Mouse (Mus musculus): Measurements from ENCODE around the gene Cdhr5. TPM values are rescaled to one million over a fixed set of nuclear protein-coding genes. Genes with fewer than 3 reads are reported as not detected.

The Cdhr5 gene
- not detected for polyA plus RNA-seq (2017; shearing (Covaris generic))

DNA sequence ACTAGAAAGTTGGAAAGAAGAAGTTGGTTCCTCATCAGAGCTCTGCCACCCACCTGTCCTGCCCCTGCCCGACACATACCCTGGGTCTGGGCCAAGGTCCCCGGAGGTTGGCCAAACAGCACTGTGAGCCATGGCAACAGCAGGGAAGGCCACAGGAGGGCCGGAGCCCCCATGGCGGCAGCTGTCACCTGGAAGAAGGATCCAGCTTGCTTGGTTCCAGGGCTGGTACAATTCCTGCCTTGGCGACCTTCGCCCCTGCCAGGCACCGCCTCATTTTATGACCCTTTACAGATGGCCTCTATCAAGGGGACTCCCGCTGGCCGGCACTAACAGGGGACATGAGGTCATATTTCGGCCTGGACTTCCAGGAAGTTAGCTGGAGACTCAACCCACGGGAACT is at the start of gene Cdhr5:
TSS of gene Cdhr5 (minus strand) at position 241 of the 400 bp plus-strand sequence.

DNA sequence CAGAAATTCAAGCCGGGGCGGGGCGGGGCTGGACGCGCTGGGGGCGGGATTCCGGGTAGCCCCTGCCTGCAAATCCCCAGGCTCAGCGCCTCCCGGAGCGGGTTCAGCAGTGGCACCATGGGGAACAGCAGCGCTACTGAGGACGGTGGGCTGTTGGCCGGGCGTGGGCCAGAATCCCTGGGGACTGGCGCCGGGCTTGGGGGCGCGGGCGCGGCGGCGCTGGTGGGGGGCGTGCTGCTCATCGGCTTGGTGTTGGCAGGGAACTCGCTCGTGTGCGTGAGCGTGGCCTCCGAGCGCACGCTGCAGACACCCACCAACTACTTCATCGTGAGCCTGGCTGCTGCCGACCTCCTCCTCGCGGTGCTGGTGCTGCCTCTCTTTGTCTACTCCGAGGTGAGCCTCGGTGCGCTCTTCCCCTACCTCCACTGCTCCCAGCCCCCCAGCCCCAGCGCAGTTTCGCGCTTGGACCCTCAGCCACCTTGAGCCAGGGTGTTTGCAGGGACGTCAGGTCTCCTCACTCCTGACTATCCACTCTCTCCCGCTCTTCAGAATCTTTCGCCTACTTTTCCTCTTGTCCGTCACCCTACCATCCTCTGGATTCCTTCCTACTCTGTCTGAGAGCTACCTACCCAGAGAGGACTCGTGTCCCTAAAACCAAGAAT is 15.5 kb upstream of the Cdhr5 start, which contains the start of gene Drd4:
TSS of gene Drd4 (plus strand) at position 86 of the 662 bp plus-strand sequence.

DNA sequence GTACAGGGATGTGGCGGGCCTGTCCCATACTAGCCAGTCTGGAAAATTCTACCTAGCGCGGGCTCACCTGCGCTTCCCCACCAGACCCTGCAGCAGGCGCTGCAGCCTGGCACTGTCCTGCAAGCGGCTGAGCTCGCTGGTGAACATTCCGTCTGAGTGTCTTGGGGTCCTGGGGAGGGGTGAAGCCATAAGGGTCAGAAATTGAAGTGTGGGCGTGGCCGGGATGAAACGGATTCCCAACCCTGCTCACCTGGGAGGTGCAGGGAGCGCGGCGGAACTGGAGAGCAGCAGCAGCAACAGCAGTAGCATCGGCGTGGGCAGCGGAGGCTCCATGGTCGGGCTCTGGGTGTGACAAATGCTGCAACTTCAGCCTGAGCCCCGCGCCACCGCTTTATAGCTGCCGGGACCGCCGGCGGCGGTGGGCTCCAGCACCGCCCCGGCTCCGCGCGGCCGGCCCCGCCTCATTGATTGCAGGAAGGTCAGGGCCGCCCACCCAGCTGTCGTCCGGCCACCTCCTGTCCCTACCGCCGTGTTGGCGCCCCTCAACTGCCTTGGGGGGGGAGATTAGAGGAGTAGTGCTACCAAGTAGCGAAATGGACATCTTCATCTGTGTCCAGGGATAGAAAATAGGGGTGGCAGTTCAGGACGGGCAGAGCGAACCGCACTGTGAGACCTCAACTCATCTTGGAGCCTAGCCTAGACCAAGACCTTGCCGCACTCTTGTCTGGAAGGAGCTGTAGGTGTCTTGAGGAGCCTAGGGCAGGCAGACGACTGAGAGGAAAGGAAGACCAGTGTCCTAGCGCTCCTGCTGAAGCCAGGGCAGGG is 2.4 kb upstream of the Cdhr5 start, which contains the start of gene Sct:
TSS of gene Sct (minus strand) at position 368 of the 825 bp plus-strand sequence.

DNA sequence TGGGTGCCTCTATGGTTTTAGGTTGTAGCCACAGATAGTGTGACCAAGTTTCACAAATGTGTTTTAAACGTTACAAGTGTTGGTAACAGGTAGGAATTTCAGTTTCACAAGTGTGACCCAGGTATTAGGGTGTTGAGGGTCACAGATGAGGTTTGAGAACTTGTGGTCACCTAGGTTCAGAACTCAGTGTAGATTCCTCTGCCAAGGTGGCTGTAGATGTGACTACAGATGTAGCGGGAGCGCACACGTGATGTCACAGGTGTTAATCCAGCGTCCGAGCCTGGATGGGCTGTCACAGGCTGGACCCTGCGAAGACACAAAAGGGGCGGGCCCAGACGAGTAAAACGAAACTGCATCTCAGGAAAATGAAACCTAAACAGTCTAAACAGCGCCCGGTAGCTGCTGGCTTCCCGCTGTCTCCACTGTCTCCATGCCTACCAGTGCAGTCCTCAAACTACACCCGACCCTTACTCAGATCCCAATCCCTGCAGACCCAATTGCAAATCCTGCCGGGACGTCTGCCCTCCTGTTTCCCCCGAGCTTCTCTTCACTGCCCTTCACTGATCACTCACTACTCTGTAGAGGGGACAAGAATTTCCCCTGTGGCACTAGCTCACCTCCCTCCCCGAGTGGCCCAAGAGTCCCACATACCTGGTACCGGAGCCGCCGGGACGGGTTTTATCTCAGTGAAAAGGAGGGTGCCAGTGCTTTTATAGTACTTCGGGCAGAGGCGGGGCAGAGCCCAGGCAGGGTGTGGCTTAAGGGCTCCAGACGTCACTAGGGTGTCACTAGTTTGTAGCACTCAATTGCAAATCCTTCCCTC is 10.6 kb downstream of the Cdhr5 start, which contains the start of gene Irf7:
TSS of gene Irf7 (minus strand) at position 743 of the 823 bp plus-strand sequence.

DNA sequence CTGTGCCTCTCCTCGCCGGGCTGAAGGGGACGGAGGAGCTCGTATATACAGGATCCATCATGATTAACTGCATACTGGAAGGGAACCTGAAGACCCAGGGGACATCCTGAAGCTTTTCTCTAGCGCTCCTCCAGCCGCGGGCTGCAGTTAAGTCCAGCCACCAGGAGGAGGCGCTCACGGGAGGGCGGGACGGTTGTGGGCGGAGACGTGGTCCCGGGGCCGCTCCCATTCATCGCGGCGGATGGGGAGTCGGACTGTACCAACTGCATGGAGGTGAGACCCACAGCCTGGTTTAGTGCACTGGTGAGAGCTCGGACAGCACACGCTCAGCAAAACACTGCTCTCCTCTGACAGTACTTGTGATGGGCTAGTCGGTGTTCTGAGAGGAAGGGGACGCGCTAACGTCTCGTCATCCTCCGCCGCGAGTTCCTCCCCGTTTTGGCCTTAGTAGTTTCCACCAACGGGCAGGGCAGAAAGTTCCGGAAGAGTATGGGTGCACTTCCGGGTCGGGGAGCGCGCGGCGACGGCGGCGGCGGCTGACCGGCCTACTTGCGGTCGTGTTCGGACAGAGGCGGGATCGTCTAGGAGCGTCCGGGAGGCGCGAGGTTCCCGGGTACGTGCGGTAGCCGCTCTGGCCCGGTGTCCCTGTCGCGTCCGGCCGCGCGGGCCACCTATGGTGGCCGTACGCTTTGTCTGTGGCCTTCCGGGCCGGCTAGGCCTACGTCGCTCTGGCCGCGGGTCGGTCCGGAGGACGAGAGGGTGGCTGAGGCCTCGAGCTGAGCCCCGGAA is 48.1 kb downstream of the Cdhr5 start, which contains the start of gene Phrf1:
TSS of gene Phrf1 (plus strand) at position 506 of the 789 bp plus-strand sequence.

Other genes with a start within 250 kb of the Cdhr5 start
- gene Gm17387, start 247.7 kb downstream of the Cdhr5 start, polyA plus RNA-seq (2017; shearing (Covaris generic)), result not detected
- 19.2 TPM for gene B4galnt4, start 215.7 kb downstream of the Cdhr5 start, polyA plus RNA-seq (2017; shearing (Covaris generic))
- 186 TPM for gene Pkp3, start 198.6 kb downstream of the Cdhr5 start, polyA plus RNA-seq (2017; shearing (Covaris generic))
- gene Sigirr, start 176.2 kb downstream of the Cdhr5 start, polyA plus RNA-seq (2017; shearing (Covaris generic)), result 69.4 TPM
- not detected for gene Ano9, start 159.0 kb downstream of the Cdhr5 start, polyA plus RNA-seq (2017; shearing (Covaris generic))
- 4.1 TPM for gene Ptdss2, start 154.4 kb downstream of the Cdhr5 start, polyA plus RNA-seq (2017; shearing (Covaris generic))
- 81.9 TPM for gene Rnh1, start 103.9 kb downstream of the Cdhr5 start, polyA plus RNA-seq (2017; shearing (Covaris generic))
- gene Hras, start 82.8 kb downstream of the Cdhr5 start, polyA plus RNA-seq (2017; shearing (Covaris generic)), result 25.0 TPM
- gene Lrrc56, start 82.6 kb downstream of the Cdhr5 start, polyA plus RNA-seq (2017; shearing (Covaris generic)), result 2.7 TPM
- 13.5 TPM for gene Lmntd2, start 62.7 kb downstream of the Cdhr5 start, polyA plus RNA-seq (2017; shearing (Covaris generic))
- 6.5 TPM for gene Rassf7, start 60.9 kb downstream of the Cdhr5 start, polyA plus RNA-seq (2017; shearing (Covaris generic))
- gene Phrf1, start 48.0 kb downstream of the Cdhr5 start, polyA plus RNA-seq (2017; shearing (Covaris generic)), result 95.3 TPM
- gene Irf7, start 10.3 kb downstream of the Cdhr5 start, polyA plus RNA-seq (2017; shearing (Covaris generic)), result 405 TPM
- not detected for gene Sct, start 2.3 kb upstream of the Cdhr5 start, polyA plus RNA-seq (2017; shearing (Covaris generic))
- not detected for gene Drd4, start 15.2 kb upstream of the Cdhr5 start, polyA plus RNA-seq (2017; shearing (Covaris generic))
- gene Deaf1, start 50.9 kb upstream of the Cdhr5 start, polyA plus RNA-seq (2017; shearing (Covaris generic)), result 53.6 TPM
- gene Tmem80, start 51.0 kb upstream of the Cdhr5 start, polyA plus RNA-seq (2017; shearing (Covaris generic)), result 23.2 TPM
- 0.23 TPM for gene Eps8l2, start 62.1 kb upstream of the Cdhr5 start, polyA plus RNA-seq (2017; shearing (Covaris generic))
- 201 TPM for gene Taldo1, start 115.4 kb upstream of the Cdhr5 start, polyA plus RNA-seq (2017; shearing (Covaris generic))
- 23.2 TPM for gene Gatd1, start 137.3 kb upstream of the Cdhr5 start, polyA plus RNA-seq (2017; shearing (Covaris generic))
- not detected for gene Cend1, start 152.7 kb upstream of the Cdhr5 start, polyA plus RNA-seq (2017; shearing (Covaris generic))
- gene Slc25a22, start 161.1 kb upstream of the Cdhr5 start, polyA plus RNA-seq (2017; shearing (Covaris generic)), result 51.0 TPM
- gene Pidd1, start 167.2 kb upstream of the Cdhr5 start, polyA plus RNA-seq (2017; shearing (Covaris generic)), result 4.1 TPM
- gene Rplp2, start 170.6 kb upstream of the Cdhr5 start, polyA plus RNA-seq (2017; shearing (Covaris generic)), result 1,870 TPM
- gene Pnpla2, start 178.4 kb upstream of the Cdhr5 start, polyA plus RNA-seq (2017; shearing (Covaris generic)), result 167 TPM
- gene Cracr2b, start 184.3 kb upstream of the Cdhr5 start, polyA plus RNA-seq (2017; shearing (Covaris generic)), result not detected
- 3.2 TPM for gene Cd151, start 190.6 kb upstream of the Cdhr5 start, polyA plus RNA-seq (2017; shearing (Covaris generic))
- 24.2 TPM for gene Polr2l, start 198.3 kb upstream of the Cdhr5 start, polyA plus RNA-seq (2017; shearing (Covaris generic))
- gene Tspan4, start 198.5 kb upstream of the Cdhr5 start, polyA plus RNA-seq (2017; shearing (Covaris generic)), result 0.55 TPM